Mouse (Mus musculus) stomach, embryonic 14.5 days (tissue): ENCODE data around the gene Phtf2. TPM values are rescaled to one million over a fixed set of nuclear protein-coding genes. Genes with fewer than 3 reads are reported as not detected.

Experiments used
- ATAC-seq: fragments of 200-750 bp; cut with Nextera tagmentation; 2 replicates; pipeline ENCODE4 v1.8.0; 2017; ENCODE audit warnings: low read depth, moderate TSS enrichment; ENCODE audit not compliant: insufficient number of reproducible peaks, insufficient read depth, low FRiP score
- H3K27ac ChIP-seq: fragments of 300-500 bp; sonication (generic); 2 replicates; pipeline ENCODE4 v1.5.1; 2014; ENCODE audit warnings: mild to moderate bottlenecking, low read length, moderate library complexity, mixed read lengths
- H3K27me3 ChIP-seq: fragments of 300-500 bp; sonication (generic); 2 replicates; pipeline ENCODE4 v1.6.1; 2014; ENCODE audit warnings: low read length, control low read depth, mixed read lengths; ENCODE audit not compliant: control insufficient read depth, insufficient read depth
- H3K36me3 ChIP-seq: fragments of 300-500 bp; sonication (generic); 2 replicates; pipeline ENCODE4 v1.6.1; 2014; ENCODE audit warnings: mild to moderate bottlenecking, control low read depth, low read length, moderate library complexity, mixed read lengths; ENCODE audit not compliant: control insufficient read depth, insufficient read depth
- H3K4me1 ChIP-seq: fragments of 300-500 bp; sonication (generic); 2 replicates; pipeline ENCODE4 v1.6.1; 2014; ENCODE audit warnings: low read length, control low read depth, mixed read lengths; ENCODE audit not compliant: control insufficient read depth, insufficient read depth
- H3K4me2 ChIP-seq: fragments of 300-500 bp; sonication (generic); replicated peaks from 2 replicates; pipeline ENCODE4 v1.6.1; 2014; ENCODE audit warnings: low read depth, low read length, control low read depth
- H3K4me3 ChIP-seq: fragments of 300-500 bp; sonication (generic); 2 replicates; pipeline ENCODE4 v1.5.1; 2014; ENCODE audit warnings: low read depth, low read length, control low read depth
- H3K9ac ChIP-seq: fragments of 300-500 bp; sonication (generic); replicated peaks from 2 replicates; pipeline ENCODE4 v1.6.1; 2014; ENCODE audit warnings: low read depth, mild to moderate bottlenecking, control low read depth, low read length, moderate library complexity, mixed read lengths
- H3K9me3 ChIP-seq: fragments of 300-500 bp; sonication (generic); 2 replicates; pipeline ENCODE4 v1.6.1; 2016; ENCODE audit warnings: low read depth, low read length, control low read depth; ENCODE audit not compliant: control insufficient read depth
- WGBS: fragments of 180-500 bp; shearing (Covaris S2); extraction: QIAGEN DNeasy Blood & Tissue Kit; methylation state at CpG from one replicate; pipeline ENCODE4 v1.1.7; 2014; 5-methylcytosine and 5-hydroxymethylcytosine counted together
- polyA plus RNA-seq: library from polyadenylated mRNA; unstranded; fragments of >200 nt; fragmentation: Nextera tagmentation; extraction: Ambion mirVana; gene quantifications from 2 replicates; pipeline ENCODE4 v1.2.1, GENCODE M21; 2014

Gene Phtf2
- polyA plus RNA-seq, 1 experiment from 2014 or later, result 16.5 TPM

- H3K27me3 ChIP-seq, result no peaks in the 10 kb centered on the region
- H3K4me2 ChIP-seq, result no peak overlapping the region
- no peaks in the 10 kb centered on the region for H3K36me3 ChIP-seq
- ATAC-seq, result peak; percentile 14; the same call in 1 of the 2 replicates
- no peaks in the 10 kb centered on the region for H3K4me1 ChIP-seq
- H3K9ac ChIP-seq, result no peak overlapping the region
- H3K27ac ChIP-seq, result no peak overlapping the region
- H3K9me3 ChIP-seq, result no peaks in the 10 kb centered on the region
- 71% methylated on average over 11 of the region's 11 CpGs for WGBS
- H3K4me3 ChIP-seq, result no peak overlapping the region
These were observed 31.7 kb upstream of the Phtf2 start for GRCm38 (mm10) chr5:20913372-20914275.

- Histone ChIP-seq H3K9me3 (no peaks in the 10 kb centered on the region), H3K4me2 (no peak overlapping the region), H3K9ac (no peak overlapping the region), H3K27me3 (no peaks in the 10 kb centered on the region), H3K27ac (no peak overlapping the region), H3K36me3 (peaks cover 4% of the 10 kb centered on the region), H3K4me3 (no peak overlapping the region), H3K4me1 (no peaks in the 10 kb centered on the region)
- WGBS, result 72% methylated on average over 2 of the region's 2 CpGs
- no peak for ATAC-seq
These were observed 29.8 kb upstream of the Phtf2 start for GRCm38 (mm10) chr5:20911741-20912140.

GRCm38 (mm10) chr5:20906191-20906590, 24.3 kb upstream of the Phtf2 start:
- no peaks in the 10 kb centered on the region for H3K4me1 ChIP-seq
- no peak overlapping the region for H3K4me2 ChIP-seq
- 93% methylated on average over 7 of the region's 7 CpGs for WGBS

GRCm38 (mm10) chr5:20905437-20905836, 23.5 kb upstream of the Phtf2 start:
- no peaks in the 10 kb centered on the region for H3K4me1 ChIP-seq
- no peak for ATAC-seq

More at GRCm38 (mm10) chr5:20906191-20906590, 24.3 kb upstream of the Phtf2 start:
- Histone ChIP-seq H3K9me3 (no peaks in the 10 kb centered on the region), H3K4me3 (no peak overlapping the region), H3K27me3 (no peaks in the 10 kb centered on the region), H3K36me3 (peaks cover 16% of the 10 kb centered on the region), H3K9ac (no peak overlapping the region), H3K27ac (no peak overlapping the region)
- no peak for ATAC-seq

GRCm38 (mm10) chr5:20904647-20905046, 22.7 kb upstream of the Phtf2 start:
- no peak for ATAC-seq
- no peak overlapping the region for H3K9ac ChIP-seq
- H3K27me3 ChIP-seq, result no peaks in the 10 kb centered on the region
- no peaks in the 10 kb centered on the region for H3K9me3 ChIP-seq
- H3K27ac ChIP-seq, result no peak overlapping the region
- H3K4me2 ChIP-seq, result no peak overlapping the region
- peaks cover 16% of the 10 kb centered on the region for H3K36me3 ChIP-seq
- H3K4me3 ChIP-seq, result no peak overlapping the region
- WGBS, result 90% methylated on average over 2 of the region's 2 CpGs
- no peaks in the 10 kb centered on the region for H3K4me1 ChIP-seq

More at GRCm38 (mm10) chr5:20905437-20905836, 23.5 kb upstream of the Phtf2 start:
- Histone ChIP-seq H3K4me3 (no peak overlapping the region), H3K27me3 (no peaks in the 10 kb centered on the region), H3K36me3 (peaks cover 16% of the 10 kb centered on the region), H3K9ac (no peak overlapping the region), H3K9me3 (no peaks in the 10 kb centered on the region), H3K4me2 (no peak overlapping the region), H3K27ac (no peak overlapping the region)
- 84% methylated on average over 2 of the region's 2 CpGs for WGBS

- peak; percentile 49; the same call in 1 of the 2 replicates for ATAC-seq
These were observed 15.7 kb upstream of the Phtf2 start for GRCm38 (mm10) chr5:20897446-20898167.

DNA sequence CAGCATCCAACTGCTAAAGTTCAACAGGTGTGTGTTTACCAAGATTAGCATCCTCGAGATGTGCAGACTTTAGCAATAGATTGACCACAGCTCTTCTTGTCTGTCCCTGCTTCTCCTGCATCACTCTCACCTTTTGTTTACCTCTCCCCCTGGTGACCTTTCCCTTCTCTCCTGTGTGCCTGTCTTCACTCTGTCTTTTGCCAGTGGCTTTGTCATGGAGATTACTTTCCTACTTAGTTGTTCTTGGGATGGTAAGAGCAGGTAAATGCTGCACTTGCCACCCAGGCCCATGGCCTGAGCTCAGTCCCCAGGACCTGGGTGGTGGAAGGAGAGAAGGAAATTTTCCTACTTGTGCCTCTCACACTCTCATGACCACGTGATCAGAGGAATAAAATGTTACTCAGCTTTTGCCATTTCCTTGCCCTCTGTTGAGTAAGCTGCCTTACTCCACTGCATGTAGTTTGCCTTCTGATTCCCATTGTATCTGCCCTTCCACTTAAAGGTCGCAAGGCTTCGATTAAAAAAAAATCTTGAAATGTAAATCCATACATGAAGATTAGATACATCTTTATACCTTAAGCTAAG, 2.2 kb upstream of the Phtf2 start:
- H3K9me3 ChIP-seq, result no peaks in the 10 kb centered on the region
- peak overlapping the region; percentile 66 for H3K4me2 ChIP-seq
- no peak for ATAC-seq
- no peak overlapping the region for H3K27ac ChIP-seq
- no peaks in the 10 kb centered on the region for H3K27me3 ChIP-seq
- peak overlapping the region; percentile 46; the same call in 1 of the 2 replicates for H3K4me3 ChIP-seq
- 62% methylated on average over 4 of the region's 4 CpGs for WGBS
- peaks cover 2% of the 10 kb centered on the region; the same call in 1 of the 2 replicates for H3K36me3 ChIP-seq
- no peak overlapping the region for H3K9ac ChIP-seq
- H3K4me1 ChIP-seq, result peaks cover 15% of the 10 kb centered on the region

More at GRCm38 (mm10) chr5:20897446-20898167, 15.7 kb upstream of the Phtf2 start:
- Histone ChIP-seq H3K9ac (no peak overlapping the region), H3K36me3 (peaks cover 13% of the 10 kb centered on the region; the same call in 1 of the 2 replicates), H3K4me1 (no peaks in the 10 kb centered on the region), H3K27me3 (no peaks in the 10 kb centered on the region), H3K9me3 (no peaks in the 10 kb centered on the region), H3K27ac (no peak overlapping the region), H3K4me3 (no peak overlapping the region), H3K4me2 (no peak overlapping the region)
- 87% methylated on average over 2 of the region's 2 CpGs for WGBS
